Mouse (Mus musculus): Measurements from ENCODE around the gene Galnt2.

DNA sequence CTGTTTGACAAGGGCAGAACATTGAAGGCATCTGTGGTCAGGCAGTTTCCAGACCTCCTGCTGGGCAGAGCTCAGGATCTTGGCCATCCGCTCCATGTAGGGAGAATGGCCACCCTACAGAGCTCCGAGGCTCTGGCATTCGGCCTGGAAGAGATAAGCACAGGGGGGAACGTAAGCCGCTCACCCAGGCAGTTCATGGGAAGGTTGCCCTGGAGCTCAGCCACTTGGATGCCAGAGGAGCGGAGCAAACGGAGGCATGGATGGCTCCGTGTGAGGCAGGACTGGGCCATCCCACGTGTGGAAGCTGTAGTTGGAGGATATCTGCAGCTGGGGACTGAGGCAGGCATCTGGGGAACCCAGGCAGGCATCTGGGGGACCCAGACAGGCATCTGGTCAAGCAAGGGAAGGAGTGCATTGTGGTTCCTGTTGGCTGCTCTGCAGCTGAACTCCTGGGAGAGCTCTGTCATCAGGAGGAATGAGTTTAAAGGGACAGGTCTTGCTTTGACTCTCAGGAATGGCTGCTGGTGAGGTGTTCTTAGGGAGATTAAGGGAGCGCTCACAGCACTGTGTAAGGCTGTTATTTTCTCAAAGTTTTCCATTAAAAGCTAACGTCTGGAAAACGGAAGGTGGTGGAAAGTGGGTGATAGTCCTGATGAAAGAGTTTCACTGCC lies 85.4 kb downstream of the Galnt2 start:
- TF ChIP-seq POLR2A (IDR thresholded peaks at IDR 0.05; ENCODE audit: insufficient read depth, low read length): no peak
- no peak for TF ChIP-seq EP300 (IDR thresholded peaks at IDR 0.05; ENCODE audit: insufficient read depth, low read depth, low read length)

Measured in ES-Bruce4 (cell line).